Mouse (Mus musculus) liver, embryonic 14.5 days (tissue): Measurements from ENCODE around the gene 4930568D16Rik.

Experiments
- CTCF ChIP-seq: IDR thresholded peaks from 2 replicates; pipeline ENCODE4 v1.5.1; 2016; ENCODE audit warnings: antibody characterized with exemption, low read depth, control low read depth
- EP300 ChIP-seq: IDR thresholded peaks from 2 replicates; pipeline ENCODE4 v1.6.1; 2016; ENCODE audit warnings: antibody characterized with exemption, low read depth

- no peak for TF ChIP-seq CTCF
- TF ChIP-seq EP300, result no peak
Measured at GRCm38 (mm10) chr2:35412246-35412645, 44.7 kb upstream of the 4930568D16Rik start.
